Mouse (Mus musculus): ENCODE data around the gene Dll4. TPM values are rescaled to one million over a fixed set of nuclear protein-coding genes. Genes with fewer than 3 reads are reported as not detected.

Gene Dll4
- total and polyA plus RNA-seq, 3 experiments, result 0.12 to 0.13 TPM; not detected in 1

GRCm38 (mm10) chr2:119335535-119335934 lies 10.0 kb downstream of the Dll4 start:
- Histone ChIP-seq H3K79me2 (replicated peaks; ENCODE audit: control insufficient read depth, extremely low read depth, insufficient read depth, poor library complexity, severe bottlenecking) (no peaks in the 10 kb centered on the region), H3K4me1 (ENCODE audit: control insufficient read depth in 1 of 2, insufficient read depth in 2 of 2) (peaks cover 12 to 38% of the 10 kb centered on the region in 2 experiments), H3K27ac (ENCODE audit: insufficient read depth, low read depth) (no peak overlapping the region), H3K27me3 (replicated peaks) (peaks cover 23% of the 10 kb centered on the region), H3K4me2 (ENCODE audit: insufficient read depth, low read depth, poor library complexity, severe bottlenecking) (no peak overlapping the region), H3K4me3 (replicated peaks in 1 of 3; ENCODE audit: low read depth in 2 of 3, low read length in 2 of 3, poor library complexity in 1 of 3) (no peak overlapping the region), H3K36me3 (replicated peaks in 1 of 2; ENCODE audit: control insufficient read depth in 1 of 2, insufficient read depth in 1 of 2, low read length in 1 of 2) (no peaks in the 10 kb centered on the region), H3K9ac (ENCODE audit: insufficient read depth, low read depth) (no peak overlapping the region), H3K9me3 (replicated peaks; ENCODE audit: low read length) (peaks cover 5% of the 10 kb centered on the region)
- no peak for DNase-seq (ENCODE audit: extremely low read depth)
- no peak for TF ChIP-seq UBTF (IDR thresholded peaks at IDR 0.05; ENCODE audit: low read depth, low read length)
- TF ChIP-seq CHD1 (IDR thresholded peaks at IDR 0.05; ENCODE audit: low read depth, low read length), result no peak
- TF ChIP-seq HCFC1 (IDR thresholded peaks at IDR 0.05; ENCODE audit: low read depth, low read length), result no peak
- no peak for TF ChIP-seq MYC (IDR thresholded peaks at IDR 0.05; ENCODE audit: low read depth, low read length)
- no peak for TF ChIP-seq MEF2A (IDR thresholded peaks at IDR 0.05; ENCODE audit: borderline replicate concordance, low read depth, low read length)
- TF ChIP-seq NRF1 (IDR thresholded peaks at IDR 0.05; ENCODE audit: low read depth, low read length), result no peak
- TF ChIP-seq CTCF (conservative IDR thresholded peaks at IDR 0.05 in 1 of 2, IDR thresholded peaks at IDR 0.05 in 1 of 2; ENCODE audit: low read depth in 2 of 2, low read length in 2 of 2), result no peak
- no peak for TF ChIP-seq BHLHE40 (IDR thresholded peaks at IDR 0.05; ENCODE audit: low read depth, low read length)
- no peak for TF ChIP-seq RCOR1 (conservative IDR thresholded peaks at IDR 0.05; ENCODE audit: low read depth, low read length)
- no peak for TF ChIP-seq ETS1 (conservative IDR thresholded peaks at IDR 0.05; ENCODE audit: low read depth, low read length)
- TF ChIP-seq POLR2A (IDR thresholded peaks at IDR 0.05; ENCODE audit: low read depth, low read length), result no peak
- no peak for TF ChIP-seq MXI1 (IDR thresholded peaks at IDR 0.05; ENCODE audit: low read depth, low read length)
- no peak for TF ChIP-seq JUN (IDR thresholded peaks at IDR 0.05; ENCODE audit: insufficient read depth, low read depth, low read length)
- TF ChIP-seq GABPA (IDR thresholded peaks at IDR 0.05; ENCODE audit: insufficient replicate concordance, low read depth, low read length), result no peak
- TF ChIP-seq PAX5 (IDR thresholded peaks at IDR 0.05; ENCODE audit: low read length), result no peak
- dilution Hi-C loops (cut with MboI; ENCODE audit: extremely low pct_ligation_motif_present, extremely low pct_unique_long_range_greater_than_20kb, low sequenced_read_pairs) (no loop called here), in situ Hi-C loops (cut with MboI; ENCODE audit: low pct_ligation_motif_present, low pct_unique_long_range_greater_than_20kb, low sequenced_read_pairs) (no loop called here)

GRCm38 (mm10) chr2:119336002-119336401 lies 10.4 kb downstream of the Dll4 start:
- dilution Hi-C loops (cut with MboI; ENCODE audit: extremely low pct_ligation_motif_present, extremely low pct_unique_long_range_greater_than_20kb, low sequenced_read_pairs) (no loop called here), in situ Hi-C loops (cut with MboI; ENCODE audit: low pct_ligation_motif_present, low pct_unique_long_range_greater_than_20kb, low sequenced_read_pairs) (no loop called here)
- peaks cover 18% of the 10 kb centered on the region for H3K27me3 ChIP-seq (replicated peaks)
- no peaks in the 10 kb centered on the region for H3K79me2 ChIP-seq (replicated peaks; ENCODE audit: control insufficient read depth, extremely low read depth, insufficient read depth, poor library complexity, severe bottlenecking)
- TF ChIP-seq ZMIZ1 (IDR thresholded peaks at IDR 0.05; ENCODE audit: low read depth, low read length) (no peak), SMC3 (IDR thresholded peaks at IDR 0.05; ENCODE audit: low read depth, low read length) (no peak), IRF4 (IDR thresholded peaks at IDR 0.05; ENCODE audit: low read depth, low read length) (no peak), MAZ (IDR thresholded peaks at IDR 0.05; ENCODE audit: low read depth, low read length) (no peak), USF2 (conservative IDR thresholded peaks at IDR 0.05; ENCODE audit: low read depth, low read length) (no peak), ZNF384 (IDR thresholded peaks at IDR 0.05; ENCODE audit: low read depth, low read length) (no peak), SIN3A (IDR thresholded peaks at IDR 0.05; ENCODE audit: low read length) (no peak), ETS1 (conservative IDR thresholded peaks at IDR 0.05; ENCODE audit: low read depth, low read length) (no peak), GABPA (IDR thresholded peaks at IDR 0.05; ENCODE audit: insufficient replicate concordance, low read depth, low read length) (no peak), E2F4 (IDR thresholded peaks at IDR 0.05; ENCODE audit: insufficient replicate concordance, low read depth, low read length) (no peak), ZC3H11A (IDR thresholded peaks at IDR 0.05; ENCODE audit: low read depth, low read length) (no peak), ZKSCAN1 (IDR thresholded peaks at IDR 0.05; ENCODE audit: borderline replicate concordance, low read depth, low read length) (no peak), CTCF (conservative IDR thresholded peaks at IDR 0.05 in 1 of 2, IDR thresholded peaks at IDR 0.05 in 1 of 2; ENCODE audit: low read depth in 2 of 2, low read length in 2 of 2) (no peak)
- peaks cover 12 to 38% of the 10 kb centered on the region in 2 experiments for H3K4me1 ChIP-seq (ENCODE audit: control insufficient read depth in 1 of 2, insufficient read depth in 2 of 2)
- H3K4me2 ChIP-seq (ENCODE audit: insufficient read depth, low read depth, poor library complexity, severe bottlenecking), result no peak overlapping the region
- H3K9ac ChIP-seq (ENCODE audit: insufficient read depth, low read depth), result no peak overlapping the region
- no peaks in the 10 kb centered on the region for H3K36me3 ChIP-seq (replicated peaks in 1 of 2; ENCODE audit: control insufficient read depth in 1 of 2, insufficient read depth in 1 of 2, low read length in 1 of 2)
- H3K27ac ChIP-seq (ENCODE audit: insufficient read depth, low read depth), result no peak overlapping the region
- H3K9me3 ChIP-seq (replicated peaks; ENCODE audit: low read length), result peaks cover 5% of the 10 kb centered on the region
- no peak for DNase-seq (ENCODE audit: extremely low read depth)
- no peak overlapping the region for H3K4me3 ChIP-seq (replicated peaks in 1 of 3; ENCODE audit: low read depth in 2 of 3, low read length in 2 of 3, poor library complexity in 1 of 3)
